Mouse (Mus musculus) forebrain, embryonic 10.5 days (tissue): ENCODE results near the gene Cklf. TPM values are rescaled to one million over a fixed set of nuclear protein-coding genes. Genes with fewer than 3 reads are reported as not detected.
"Not testable (repeated sequence)": the region's sequence is repeated elsewhere in the genome, so short reads cannot be mapped to it uniquely, and the experiment has no call there.

Experiments
- DNase-seq: peaks from one replicate; pipeline ENCODE4 v3.0.0-alpha.2; 2017; ENCODE audit warnings: low spot score; ENCODE audit errors: extremely low spot score
- H3K27ac ChIP-seq: fragments of 300-500 bp; sonication (generic); 2 replicates; pipeline ENCODE4 v1.5.1; 2016; ENCODE audit warnings: mild to moderate bottlenecking
- H3K27me3 ChIP-seq: fragments of 300-500 bp; sonication (generic); 2 replicates; pipeline ENCODE4 v1.6.1; 2016; ENCODE audit warnings: mild to moderate bottlenecking; ENCODE audit not compliant: poor library complexity, severe bottlenecking
- H3K36me3 ChIP-seq: fragments of 300-500 bp; sonication (generic); replicated peaks from 2 replicates; pipeline ENCODE4 v1.6.1; 2016; ENCODE audit warnings: mild to moderate bottlenecking, moderate library complexity
- H3K4me1 ChIP-seq: fragments of 300-500 bp; sonication (generic); 2 replicates; pipeline ENCODE4 v1.6.1; 2016
- H3K4me3 ChIP-seq: fragments of 300-500 bp; sonication (generic); 2 replicates; pipeline ENCODE4 v1.5.1; 2016; ENCODE audit warnings: mild to moderate bottlenecking, moderate library complexity
- H3K9me3 ChIP-seq: fragments of 300-500 bp; sonication (generic); 2 replicates; pipeline ENCODE4 v1.6.1; 2016; ENCODE audit warnings: mild to moderate bottlenecking, moderate library complexity
- WGBS: fragments of 180-500 bp; shearing (Covaris S2); methylation state at CpG from one replicate; pipeline ENCODE4 v1.1.7; 2016; 5-methylcytosine and 5-hydroxymethylcytosine counted together
- polyA plus RNA-seq: library from polyadenylated mRNA; unstranded; fragments of >200 nt; fragmentation: Nextera tagmentation; extraction: Ambion mirVana; gene quantifications from 2 replicates; pipeline ENCODE4 v1.2.1, GENCODE M21; 2016

The Cklf gene
- polyA plus RNA-seq, 1 experiment from 2014 or later, result 39.4 TPM

DNA sequence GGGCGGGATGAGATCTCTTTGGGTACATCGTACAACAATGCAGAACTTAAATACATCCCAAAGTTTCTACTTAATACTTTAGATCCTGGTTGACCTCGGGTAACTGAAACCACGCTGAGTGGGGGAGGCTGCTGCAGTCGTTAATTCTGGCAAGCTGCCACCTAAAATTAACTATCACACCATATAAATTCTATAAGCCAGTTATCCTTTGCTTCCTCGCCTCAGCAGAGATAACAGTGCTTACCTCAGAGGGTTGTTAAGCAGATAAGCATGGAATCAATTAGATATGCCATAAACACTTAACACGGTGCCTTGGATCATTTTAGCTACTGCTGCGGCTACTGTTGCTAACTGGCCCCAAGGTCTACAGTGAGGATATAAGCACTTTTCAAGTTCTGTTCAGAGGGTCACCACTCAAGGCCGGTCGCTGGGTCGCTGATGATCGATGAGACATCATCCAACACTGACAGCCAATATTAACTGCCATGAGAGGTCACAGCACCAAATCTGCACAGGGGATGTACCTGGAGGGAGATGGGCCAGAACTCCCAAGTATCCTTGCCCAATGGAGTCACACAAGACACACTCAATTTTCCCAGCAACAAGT, 8.5 kb upstream of the Cklf start:
- H3K36me3 ChIP-seq, result peaks cover 66% of the 10 kb centered on the region
- 93% methylated on average over 12 of the region's 12 CpGs for WGBS
- no peaks in the 10 kb centered on the region for H3K27me3 ChIP-seq
- no peak overlapping the region for H3K27ac ChIP-seq
- no peak overlapping the region for H3K4me3 ChIP-seq
- DNase-seq, result no peak
- peaks cover 6% of the 10 kb centered on the region for H3K4me1 ChIP-seq
- H3K9me3 ChIP-seq, result no peaks in the 10 kb centered on the region

DNA sequence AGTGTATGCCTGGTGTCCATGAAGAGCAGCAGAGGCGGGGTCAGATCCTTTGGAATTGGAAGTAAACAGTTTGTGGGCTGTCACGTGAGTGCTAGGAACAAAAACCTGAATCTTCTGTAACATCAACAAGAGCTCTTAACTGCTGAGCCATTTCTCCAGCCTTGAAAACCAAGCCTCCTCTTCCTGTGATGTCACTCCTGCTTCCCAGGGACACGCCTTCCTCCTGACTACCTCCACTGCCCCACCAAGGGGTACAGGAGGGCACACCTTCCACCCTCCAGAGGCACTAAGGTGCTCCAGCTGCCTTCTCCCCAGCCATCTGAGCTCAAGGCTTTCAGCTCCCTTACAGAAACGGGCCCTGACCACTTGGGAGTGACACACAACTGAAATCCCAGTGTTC, 4.0 kb upstream of the Cklf start:
- H3K4me1 ChIP-seq, result peaks cover 30% of the 10 kb centered on the region
- no peak for DNase-seq
- no peak overlapping the region for H3K4me3 ChIP-seq
- H3K27ac ChIP-seq, result no peak overlapping the region
- H3K9me3 ChIP-seq, result no peaks in the 10 kb centered on the region
- WGBS, result 88% methylated on average over 4 of the region's 4 CpGs
- H3K36me3 ChIP-seq, result peaks cover 22% of the 10 kb centered on the region
- no peaks in the 10 kb centered on the region for H3K27me3 ChIP-seq

DNA sequence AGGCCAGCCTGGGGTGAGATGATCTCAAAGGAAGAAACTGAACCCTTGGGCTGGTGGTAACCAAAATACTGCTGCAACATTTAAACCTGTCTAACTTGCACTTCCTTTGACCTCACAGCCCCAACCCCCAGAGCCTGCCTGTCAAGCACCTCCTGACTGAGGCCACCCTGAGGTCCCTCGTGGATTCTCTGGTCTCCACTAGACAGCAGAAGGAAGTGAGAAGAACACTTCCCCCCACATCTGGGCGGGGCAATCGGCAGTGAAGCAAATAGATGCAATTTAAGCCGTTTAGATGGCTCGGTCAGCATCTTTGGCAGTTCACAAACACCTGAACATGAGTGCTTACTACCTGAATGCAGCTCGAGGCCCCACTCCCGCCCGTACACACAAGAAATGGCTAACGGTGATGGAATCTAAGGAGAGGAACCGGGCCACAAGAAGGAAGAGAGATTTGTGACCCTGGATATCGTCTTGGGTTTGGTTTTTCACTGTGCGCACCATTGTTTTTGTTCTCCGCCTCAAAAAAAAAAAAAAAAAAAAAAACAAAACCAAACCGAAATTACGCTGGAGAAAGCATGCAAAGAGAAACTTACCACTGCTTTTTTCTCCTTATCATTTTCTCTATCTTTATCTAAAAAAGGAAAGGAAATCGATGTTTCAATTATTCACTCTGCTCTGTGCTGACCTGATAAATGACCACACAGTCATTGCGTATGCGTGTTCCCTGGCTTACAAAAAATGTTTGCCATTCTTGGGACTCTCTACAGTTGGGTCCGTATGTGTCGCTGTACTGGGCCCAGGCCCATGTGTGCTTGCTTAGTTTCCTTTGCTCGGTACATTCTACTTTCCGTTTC, 3.4 kb upstream of the Cklf start:
- peaks cover 16% of the 10 kb centered on the region for H3K36me3 ChIP-seq
- 71% methylated on average over 22 of the region's 22 CpGs for WGBS

DNA sequence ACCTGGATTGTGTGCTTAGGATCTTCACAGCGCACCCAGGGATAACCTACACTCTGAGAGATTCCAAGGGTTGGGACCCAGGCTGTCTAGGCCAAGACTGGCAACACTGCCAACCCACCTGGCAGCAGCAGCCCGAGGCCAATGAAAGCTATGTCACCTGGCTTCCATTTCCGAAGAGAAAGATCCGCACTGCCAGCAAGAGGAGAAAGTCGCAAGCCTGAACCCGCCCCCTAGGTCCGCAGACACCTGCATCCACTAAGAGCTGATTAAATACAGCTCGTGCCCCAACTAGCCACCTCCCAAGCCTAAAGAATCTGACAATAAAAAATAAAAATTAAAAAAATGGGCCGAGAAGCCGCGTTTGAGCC, 2.8 kb upstream of the Cklf start:
- peak overlapping the region; percentile 86 for H3K27ac ChIP-seq
- no peaks in the 10 kb centered on the region for H3K27me3 ChIP-seq
- H3K4me3 ChIP-seq, result peak overlapping the region; percentile 88
- H3K4me1 ChIP-seq, result peaks cover 37% of the 10 kb centered on the region
- H3K9me3 ChIP-seq, result no peaks in the 10 kb centered on the region
- no peak for DNase-seq
- WGBS, result 4% methylated on average over 11 of the region's 11 CpGs
- H3K36me3 ChIP-seq, result peaks cover 10% of the 10 kb centered on the region

More for the DNA sequence above, 3.4 kb upstream of the Cklf start:
- DNase-seq, result no peak
- peaks cover 36% of the 10 kb centered on the region for H3K4me1 ChIP-seq
- H3K9me3 ChIP-seq, result no peaks in the 10 kb centered on the region
- no peak overlapping the region for H3K27ac ChIP-seq
- H3K4me3 ChIP-seq, result peak overlapping the region; percentile 88
- no peaks in the 10 kb centered on the region for H3K27me3 ChIP-seq

DNA sequence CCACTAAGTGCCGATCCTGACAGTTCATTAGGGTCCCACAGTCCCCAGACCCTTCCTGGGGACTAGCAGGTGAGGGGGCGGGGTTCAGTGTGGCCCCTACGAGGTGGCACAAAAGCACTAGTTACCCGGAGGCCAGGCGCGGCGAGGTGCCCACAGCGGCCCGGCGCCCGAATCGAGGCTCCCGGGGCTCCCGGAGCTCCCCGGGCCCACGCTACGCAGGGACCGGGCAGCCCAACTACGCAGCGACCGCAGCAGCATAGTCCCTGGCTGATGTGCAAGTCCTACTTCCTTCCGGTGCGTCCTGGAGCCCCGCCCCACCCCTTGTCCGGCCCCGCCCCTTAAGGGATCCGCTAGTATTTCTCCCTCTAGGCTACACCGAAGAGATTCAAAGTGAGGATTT, 2.4 kb upstream of the Cklf start, which contains the start of gene Tk2:
TSS of gene Tk2 (minus strand) at position 283 of the 400 bp plus-strand sequence.
- Histone ChIP-seq H3K4me3 (peak within 1 kb of the TSS; percentile 88), H3K4me1 (peaks cover 37% of the 10 kb centered on the region), H3K9me3 (no peaks in the 10 kb centered on the region), H3K36me3 (0 out of 2 replicates have a peak, but pooled peaks cover 7% of the 10 kb centered on the region), H3K27ac (peak within 1 kb of the TSS; percentile 86), H3K27me3 (no peaks in the 10 kb centered on the region)
- peak; percentile 83 for DNase-seq
- WGBS, result under 1% methylated on average over 28 of the region's 28 CpGs

DNA sequence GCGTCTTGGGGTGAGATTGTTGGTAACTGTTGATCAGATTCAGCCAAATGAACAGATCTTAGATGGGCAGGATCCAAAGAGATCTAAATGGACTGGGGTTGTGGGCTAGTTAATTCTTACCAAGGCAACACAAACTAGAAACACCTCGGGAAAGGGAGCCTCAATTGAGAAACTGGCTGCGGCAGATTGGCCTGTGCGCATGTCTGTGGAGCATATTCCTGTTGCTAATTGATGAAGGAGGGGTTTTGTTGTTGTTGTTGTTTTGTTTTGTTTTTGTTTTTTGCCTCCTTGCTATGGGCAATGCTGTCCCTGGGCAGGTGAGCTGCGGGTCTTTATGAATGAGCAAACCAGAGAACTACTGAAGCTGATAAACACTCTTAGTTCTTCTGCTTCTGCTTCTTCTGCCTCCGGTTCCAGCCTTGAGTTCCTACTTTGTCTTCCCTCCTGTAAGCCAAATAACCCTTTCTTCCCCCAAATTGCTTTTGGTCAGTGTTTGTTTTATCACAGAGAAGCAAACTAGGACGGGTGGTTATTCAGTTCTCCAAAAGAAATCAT, 1.1 kb upstream of the Cklf start:
- no peaks in the 10 kb centered on the region for H3K27me3 ChIP-seq
- no peaks in the 10 kb centered on the region for H3K9me3 ChIP-seq
- 87% methylated on average over 7 of the region's 7 CpGs for WGBS
- peaks cover 37% of the 10 kb centered on the region for H3K4me1 ChIP-seq
- H3K27ac ChIP-seq, result no peak overlapping the region
- no peak for DNase-seq
- H3K36me3 ChIP-seq, result 0 out of 2 replicates have a peak, but pooled peaks cover 8% of the 10 kb centered on the region
- no peak overlapping the region for H3K4me3 ChIP-seq

DNA sequence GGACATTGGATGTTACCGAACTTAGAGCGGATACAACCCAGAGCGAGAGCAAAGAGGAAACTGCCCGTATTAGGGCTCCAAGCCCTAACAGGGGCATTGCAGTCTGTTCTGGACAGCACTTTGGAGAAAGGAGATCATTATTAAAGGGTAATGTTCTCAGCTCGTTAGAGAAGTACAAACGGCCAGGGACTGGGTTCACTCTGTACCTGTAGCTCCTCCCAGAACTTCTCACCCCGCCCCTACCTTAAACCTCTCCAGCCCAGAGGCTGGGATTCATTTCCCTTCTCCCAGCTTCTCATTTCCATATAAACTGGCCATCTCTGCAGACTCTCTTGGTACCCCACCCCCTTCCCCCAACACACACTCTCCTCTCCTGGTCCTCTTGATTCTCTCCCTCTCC, 800 bp downstream of the Cklf start:
- no peaks in the 10 kb centered on the region for H3K27me3 ChIP-seq
- H3K4me1 ChIP-seq, result peaks cover 37% of the 10 kb centered on the region
- under 1% methylated on average over 7 of the region's 7 CpGs for WGBS
- H3K4me3 ChIP-seq, result peak overlapping the region; percentile 72
- no peaks in the 10 kb centered on the region for H3K9me3 ChIP-seq
- 0 out of 2 replicates have a peak, but pooled peaks cover 4% of the 10 kb centered on the region for H3K36me3 ChIP-seq
- H3K27ac ChIP-seq, result peak overlapping the region; percentile 92
- peak; percentile 29 for DNase-seq

DNA sequence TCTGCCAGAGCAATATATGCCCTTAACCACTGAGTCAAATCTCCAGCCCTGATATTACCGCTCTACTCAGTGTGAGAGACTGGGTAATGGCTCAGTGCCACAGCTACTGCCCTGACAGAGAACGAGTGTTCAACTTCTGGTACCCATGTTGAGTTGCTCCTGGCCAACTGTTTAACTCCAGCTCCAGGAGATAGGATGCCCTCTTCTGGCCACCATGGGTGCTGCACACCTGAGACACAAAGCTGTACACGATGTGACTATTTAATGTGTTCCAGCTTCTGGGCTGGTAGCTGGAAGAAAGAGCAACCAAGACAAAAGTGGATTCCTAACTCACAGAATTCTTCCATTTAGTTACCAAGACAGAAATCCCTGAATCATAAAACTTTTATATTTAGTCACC, 2.4 kb downstream of the Cklf start:
- Histone ChIP-seq H3K4me3 (no peak overlapping the region), H3K4me1 (peaks cover 22% of the 10 kb centered on the region), H3K9me3 (peaks cover 1% of the 10 kb centered on the region; the same call in 1 of the 2 replicates), H3K27ac (no peak overlapping the region), H3K36me3 (peaks cover 16% of the 10 kb centered on the region), H3K27me3 (no peaks in the 10 kb centered on the region)
- no peak for DNase-seq
- 82% methylated on average over 3 of the region's 3 CpGs for WGBS

DNA sequence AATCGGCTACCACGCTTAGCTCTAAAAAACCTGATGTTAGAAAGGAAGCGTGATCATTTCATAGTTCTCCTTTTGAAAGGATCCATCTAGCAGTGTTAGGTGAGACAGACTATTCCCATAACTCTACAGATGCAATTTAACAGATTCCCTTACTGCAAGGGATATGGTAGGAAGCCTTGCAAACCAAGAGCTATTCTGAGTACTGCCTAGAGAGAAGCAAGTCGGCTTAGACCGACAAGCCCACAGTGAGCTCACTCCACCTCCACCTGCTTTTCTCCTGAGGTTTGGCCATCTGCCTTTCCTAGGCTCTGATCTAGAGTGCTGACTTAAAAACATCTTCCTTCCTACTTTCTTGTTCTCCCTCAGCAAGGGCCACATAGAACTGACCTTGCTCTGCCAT, 11.1 kb downstream of the Cklf start:
- not testable (repeated sequence) for H3K4me3 ChIP-seq, H3K9me3 ChIP-seq, H3K27me3 ChIP-seq, H3K4me1 ChIP-seq, DNase-seq, H3K27ac ChIP-seq
- WGBS, result 95% methylated on average over 5 of the region's 5 CpGs
- peaks cover 74% of the 10 kb centered on the region for H3K36me3 ChIP-seq

DNA sequence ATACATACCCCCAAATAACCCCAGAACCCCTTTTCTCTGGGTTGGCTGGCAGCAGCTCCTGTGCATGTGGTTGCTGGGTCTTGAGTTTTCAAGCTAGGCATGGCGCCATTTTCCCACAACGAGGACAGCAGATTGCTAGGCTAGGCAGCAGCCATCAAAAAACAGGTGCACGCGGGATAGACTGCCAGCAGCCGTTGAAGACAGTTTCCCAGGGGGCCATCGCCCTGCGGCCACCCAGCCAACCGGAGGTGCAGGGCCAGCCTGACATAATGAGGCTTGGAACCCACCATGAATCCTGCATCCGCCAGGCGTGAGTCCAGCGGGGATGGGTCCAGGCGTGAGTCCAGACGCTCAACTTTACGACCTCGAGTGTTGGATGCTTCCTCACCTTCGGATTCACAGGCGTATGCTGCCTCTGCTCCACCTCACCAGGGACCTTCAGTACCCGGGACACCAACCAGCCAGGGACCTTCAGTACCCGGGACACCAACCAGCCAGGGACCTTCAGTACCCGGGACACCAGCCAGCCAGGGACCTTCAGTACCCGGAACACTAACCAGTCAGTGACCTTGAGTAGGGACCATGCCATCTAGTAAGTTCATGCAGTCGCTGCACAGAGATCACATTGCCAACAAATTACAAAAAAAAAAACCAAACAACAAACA, 13.7 kb downstream of the Cklf start:
- H3K27ac ChIP-seq, DNase-seq, H3K9me3 ChIP-seq, H3K4me3 ChIP-seq, H3K4me1 ChIP-seq, H3K27me3 ChIP-seq: not testable (repeated sequence)
- 97% methylated on average over 22 of the region's 22 CpGs for WGBS
- peaks cover 49% of the 10 kb centered on the region for H3K36me3 ChIP-seq

DNA sequence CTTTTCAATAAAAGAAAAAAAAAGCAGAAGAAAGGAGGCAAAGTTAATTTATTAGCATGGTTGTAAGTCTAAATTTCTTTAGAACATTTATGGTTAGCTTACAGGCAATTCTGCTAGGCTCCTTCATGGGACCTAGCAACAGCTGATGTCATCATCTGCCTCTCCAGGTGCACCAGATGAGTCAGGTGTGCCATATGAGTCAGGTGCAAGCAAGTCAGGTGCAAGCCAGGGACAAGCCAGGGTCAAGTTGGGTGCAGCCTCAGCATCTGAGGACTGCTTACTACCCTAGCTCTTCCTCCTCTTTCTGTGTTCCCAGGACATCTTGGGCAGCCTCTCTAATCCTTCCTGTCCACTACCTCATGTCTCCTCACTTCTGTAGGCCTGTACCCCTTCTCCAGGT, 17.7 kb downstream of the Cklf start:
- no peak for DNase-seq
- H3K27ac ChIP-seq, result no peak overlapping the region
- no peaks in the 10 kb centered on the region for H3K9me3 ChIP-seq
- H3K36me3 ChIP-seq, result peaks cover 21% of the 10 kb centered on the region
- H3K4me3 ChIP-seq, result no peak overlapping the region
- H3K4me1 ChIP-seq, result no peaks in the 10 kb centered on the region
- no peaks in the 10 kb centered on the region for H3K27me3 ChIP-seq

DNA sequence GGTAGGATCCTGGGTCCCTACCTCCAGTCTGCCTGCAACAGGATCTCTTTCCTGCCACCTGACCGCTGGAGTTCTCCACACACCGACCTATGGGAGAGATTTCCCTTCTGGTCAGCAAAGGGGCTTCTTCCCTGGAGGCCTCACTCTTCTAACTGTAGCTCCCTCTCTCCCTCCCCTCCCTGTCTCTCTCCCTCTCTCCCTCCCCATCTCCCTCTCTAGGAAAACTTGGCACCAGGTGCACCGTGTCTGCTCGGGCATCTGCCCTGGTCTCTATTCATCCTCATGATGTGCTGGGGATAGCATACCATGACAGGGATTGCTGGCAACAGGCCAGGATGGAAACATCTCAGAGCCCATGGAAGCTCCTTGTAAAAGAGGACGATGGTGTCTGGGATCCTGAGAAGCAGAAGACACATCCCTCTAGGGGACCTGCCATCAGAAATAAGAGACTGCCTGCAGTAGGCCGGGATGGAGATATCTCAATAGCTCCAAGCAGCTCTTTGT, 18.3 kb downstream of the Cklf start:
- no peak for DNase-seq
- no peaks in the 10 kb centered on the region for H3K9me3 ChIP-seq
- WGBS, result 91% methylated on average over 6 of the region's 6 CpGs

More for the DNA sequence above, 18.3 kb downstream of the Cklf start:
- no peaks in the 10 kb centered on the region for H3K27me3 ChIP-seq
- no peaks in the 10 kb centered on the region for H3K4me1 ChIP-seq
- no peak overlapping the region for H3K4me3 ChIP-seq
- H3K36me3 ChIP-seq, result peaks cover 14% of the 10 kb centered on the region
- no peak overlapping the region for H3K27ac ChIP-seq
